Mouse (Mus musculus) heart, embryonic 11.5 days (tissue): ENCODE measurements around the gene Gm5039. TPM values are rescaled to one million over a fixed set of nuclear protein-coding genes. Genes with fewer than 3 reads are reported as not detected.
"Not testable (repeated sequence)": the region's sequence is repeated elsewhere in the genome, so short reads cannot be mapped to it uniquely, and the experiment has no call there.

Source experiments
- ATAC-seq: fragments of 200-750 bp; cut with Nextera tagmentation; replicated peaks from 2 replicates; pipeline ENCODE4 v1.8.0; 2017; ENCODE audit warnings: moderate library complexity; ENCODE audit not compliant: insufficient number of reproducible peaks, low FRiP score, low TSS enrichment
- H3K27ac ChIP-seq: fragments of 300-500 bp; sonication (generic); 2 replicates; pipeline ENCODE4 v1.5.1; 2014; ENCODE audit warnings: mild to moderate bottlenecking, low read depth, low read length
- H3K27me3 ChIP-seq: fragments of 300-500 bp; sonication (generic); 2 replicates; pipeline ENCODE4 v1.6.1; 2014; ENCODE audit warnings: mild to moderate bottlenecking, low read length, mixed read lengths; ENCODE audit not compliant: control insufficient read depth, insufficient read depth
- H3K36me3 ChIP-seq: fragments of 300-500 bp; sonication (generic); 2 replicates; pipeline ENCODE4 v1.6.1; 2014; ENCODE audit warnings: mild to moderate bottlenecking, low read length, moderate library complexity, mixed read lengths; ENCODE audit not compliant: control insufficient read depth, insufficient read depth
- H3K4me1 ChIP-seq: fragments of 300-500 bp; sonication (generic); 2 replicates; pipeline ENCODE4 v1.6.1; 2014; ENCODE audit warnings: low read length; ENCODE audit not compliant: control insufficient read depth, insufficient read depth
- H3K4me2 ChIP-seq: fragments of 300-500 bp; sonication (generic); 2 replicates; pipeline ENCODE4 v1.6.1; 2014; ENCODE audit warnings: mild to moderate bottlenecking, moderate library complexity
- H3K4me3 ChIP-seq: fragments of 300-500 bp; sonication (generic); 2 replicates; pipeline ENCODE4 v1.5.1; 2014; ENCODE audit warnings: low read depth, low read length
- H3K9ac ChIP-seq: fragments of 300-500 bp; sonication (generic); 2 replicates; pipeline ENCODE4 v1.6.1; 2014; ENCODE audit warnings: mild to moderate bottlenecking, low read depth, low read length, moderate library complexity
- H3K9me3 ChIP-seq: fragments of 300-500 bp; sonication (generic); replicated peaks from 2 replicates; pipeline ENCODE4 v1.6.1; 2016; ENCODE audit warnings: low read length; ENCODE audit not compliant: control insufficient read depth
- WGBS: fragments of 180-500 bp; shearing (Covaris S2); extraction: QIAGEN DNeasy Blood & Tissue Kit; methylation state at CpG from one replicate; pipeline ENCODE4 v1.1.7; 2014; ENCODE audit not compliant: insufficient replicate concordance; 5-methylcytosine and 5-hydroxymethylcytosine counted together
- polyA plus RNA-seq: library from polyadenylated mRNA; unstranded; fragments of >200 nt; fragmentation: Nextera tagmentation; extraction: Ambion mirVana; gene quantifications from 2 replicates; pipeline ENCODE4 v1.2.1, GENCODE M21; 2014

The Gm5039 gene
- polyA plus RNA-seq, 1 experiment from 2014 or later: not detected

- H3K4me1 ChIP-seq, H3K27me3 ChIP-seq, ATAC-seq, H3K4me2 ChIP-seq, H3K27ac ChIP-seq, H3K36me3 ChIP-seq, H3K4me3 ChIP-seq, H3K9me3 ChIP-seq, H3K9ac ChIP-seq: not testable (repeated sequence)
- WGBS: 60% methylated on average over 2 of the region's 2 CpGs
These were observed 17.5 kb upstream of the Gm5039 start for GRCm38 (mm10) chr12:88341286-88341685.

GRCm38 (mm10) chr12:88336662-88337413, 13.0 kb upstream of the Gm5039 start:
- H3K4me3 ChIP-seq, H3K4me1 ChIP-seq, H3K9ac ChIP-seq, ATAC-seq, H3K9me3 ChIP-seq, H3K27me3 ChIP-seq, H3K4me2 ChIP-seq, H3K27ac ChIP-seq, H3K36me3 ChIP-seq: not testable (repeated sequence)
- 58% methylated on average over 4 of the region's 4 CpGs for WGBS

GRCm38 (mm10) chr12:88314556-88314955, 9.3 kb downstream of the Gm5039 start:
- no peak for ATAC-seq
- Histone ChIP-seq H3K27ac (no peak overlapping the region), H3K9ac (no peak overlapping the region), H3K9me3 (no peaks in the 10 kb centered on the region), H3K4me1 (no peaks in the 10 kb centered on the region), H3K4me3 (no peak overlapping the region), H3K4me2 (no peak overlapping the region), H3K27me3 (no peaks in the 10 kb centered on the region), H3K36me3 (no peaks in the 10 kb centered on the region)
- WGBS: 58% methylated on average over 3 of the region's 3 CpGs

- H3K9ac ChIP-seq, H3K4me1 ChIP-seq, H3K36me3 ChIP-seq, ATAC-seq, H3K4me3 ChIP-seq, H3K9me3 ChIP-seq, H3K27ac ChIP-seq, H3K27me3 ChIP-seq, H3K4me2 ChIP-seq: not testable (repeated sequence)
- WGBS: 75% methylated on average over 2 of the region's 2 CpGs
These were observed 26.7 kb downstream of the Gm5039 start for GRCm38 (mm10) chr12:88297171-88297570.

DNA sequence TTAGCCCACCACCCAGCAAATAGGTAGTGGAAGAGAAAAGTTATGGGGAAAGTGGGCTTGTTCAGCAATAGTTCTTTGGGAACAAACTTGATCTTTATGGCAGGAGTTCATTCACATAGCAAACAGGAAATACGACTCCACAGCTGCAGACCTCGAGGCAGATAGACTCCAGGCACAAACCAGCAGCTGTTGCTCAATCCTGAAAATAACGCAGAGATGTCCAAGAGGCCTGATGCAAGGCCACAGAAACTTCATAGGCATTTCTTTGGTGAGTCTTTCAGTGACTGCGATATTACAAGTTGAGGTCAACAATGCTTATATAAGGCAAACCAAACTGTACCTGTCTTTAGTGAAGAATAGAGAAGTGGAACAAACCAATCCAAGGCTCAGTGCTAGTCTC, 30.7 kb downstream of the Gm5039 start:
- H3K4me2 ChIP-seq, H3K36me3 ChIP-seq, ATAC-seq, H3K4me3 ChIP-seq, H3K9me3 ChIP-seq, H3K27me3 ChIP-seq, H3K9ac ChIP-seq, H3K4me1 ChIP-seq, H3K27ac ChIP-seq: not testable (repeated sequence)
- WGBS: 67% methylated on average over 4 of the region's 4 CpGs

DNA sequence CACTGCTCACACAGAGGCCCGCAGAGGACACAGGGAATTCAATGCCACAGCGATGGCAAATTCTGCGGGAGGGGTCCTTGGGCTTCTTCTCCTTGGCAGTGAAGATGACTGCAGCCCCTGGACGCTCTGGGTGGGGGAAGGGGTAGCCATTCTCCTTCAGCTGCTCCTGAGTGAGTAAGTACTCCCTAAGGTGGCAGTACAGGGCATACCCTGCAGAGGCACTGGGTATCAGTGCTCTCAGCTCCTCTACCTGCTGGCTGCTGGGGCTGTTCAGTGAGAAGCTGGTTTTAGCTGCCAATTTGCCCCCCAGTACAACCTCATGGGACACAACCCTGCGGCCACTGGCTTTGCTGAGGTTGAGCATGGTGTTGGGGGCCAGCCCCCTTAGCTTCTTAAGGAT, 38.6 kb downstream of the Gm5039 start:
- not testable (repeated sequence) for H3K27ac ChIP-seq, ATAC-seq

DNA sequence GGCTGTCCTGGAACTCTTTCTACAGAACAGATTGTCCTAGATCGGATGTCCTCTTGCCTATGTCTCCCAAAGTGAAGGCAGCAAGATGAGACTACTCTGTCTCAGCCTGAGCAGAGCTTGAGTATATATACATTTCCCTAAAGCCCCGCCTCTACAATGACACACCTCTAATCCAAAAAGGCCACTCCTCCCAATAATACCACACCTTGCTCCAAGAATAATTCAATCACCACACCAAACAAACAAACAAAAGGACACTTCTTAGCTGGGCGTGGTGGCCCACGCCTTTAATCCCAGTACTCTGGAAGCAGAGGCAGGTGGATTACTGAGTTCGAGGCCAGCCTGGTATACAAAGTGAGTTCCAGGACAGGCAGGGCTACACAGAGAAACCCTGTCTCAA, 49.4 kb downstream of the Gm5039 start, which contains the start of gene Gm5662:
Gene Gm5662 (minus strand): TSS at position 101 of the 400 bp plus-strand sequence.
- H3K27me3 ChIP-seq, H3K27ac ChIP-seq, H3K4me3 ChIP-seq, H3K9me3 ChIP-seq, ATAC-seq, H3K9ac ChIP-seq, H3K36me3 ChIP-seq, H3K4me2 ChIP-seq, H3K4me1 ChIP-seq: not testable (repeated sequence)
- WGBS: 76% methylated on average over 5 of the region's 5 CpGs

More for the DNA sequence above, 38.6 kb downstream of the Gm5039 start:
- not testable (repeated sequence) for H3K4me1 ChIP-seq, H3K36me3 ChIP-seq, H3K9ac ChIP-seq, H3K4me2 ChIP-seq, H3K9me3 ChIP-seq, H3K4me3 ChIP-seq, H3K27me3 ChIP-seq
- 66% methylated on average over 5 of the region's 5 CpGs for WGBS
